In genomic region chr10:114186287-114186686, GRCm38 (mm10) we compare ENCODE assay signal across 16 mouse cellular contexts.
"Had no signal": no experiment of that assay in that cellular context is flagged by ENCODE, and none has a peak within 500 bp of the region (broad histone marks: within the 10 kb centered on the region; RNA-seq: fewer than 3 reads in every experiment).

No protein-coding gene starts in this region.

- H3K9me3 ChIP-seq: neural tube, embryonic 12.5 days; neural tube, embryonic 13.5 days; stomach, embryonic 15.5 days had no signal

- H3K36me3 ChIP-seq: neural tube, embryonic 12.5 days; neural tube, embryonic 13.5 days; stomach, embryonic 15.5 days had no signal

- H3K4me2 ChIP-seq: neural tube, embryonic 12.5 days; neural tube, embryonic 13.5 days; stomach, embryonic 15.5 days had no signal

- H3K9ac ChIP-seq: neural tube, embryonic 12.5 days; neural tube, embryonic 13.5 days; stomach, embryonic 15.5 days had no signal

- H3K4me3 ChIP-seq: neural tube, embryonic 12.5 days; neural tube, embryonic 13.5 days; stomach, embryonic 15.5 days had no signal

- DNase-seq: retina, postnatal 1 day; right cerebral cortex, adult 18-20 months; right cerebral cortex, postnatal 14 days; right cerebral cortex, postnatal 25 days; right cerebral cortex, postnatal 4 days; spleen, adult 18-20 months; thymus, adult 18-20 months; thymus, adult 2 months; thymus, postnatal 14 days; thymus, postnatal 25 days; thymus, postnatal 36 days; thymus, postnatal 4 days had no signal

- H3K27ac ChIP-seq: neural tube, embryonic 12.5 days; neural tube, embryonic 13.5 days; stomach, embryonic 15.5 days; stomach, postnatal 0 days had no signal

- H3K4me1 ChIP-seq: neural tube, embryonic 12.5 days; neural tube, embryonic 13.5 days; stomach, embryonic 15.5 days had no signal

- H3K27me3 ChIP-seq: neural tube, embryonic 12.5 days; neural tube, embryonic 13.5 days; stomach, embryonic 15.5 days had no signal
